Mouse (Mus musculus) hindbrain, embryonic 13.5 days (tissue): ENCODE data around the gene Tbata. TPM values are rescaled to one million over a fixed set of nuclear protein-coding genes. Genes with fewer than 3 reads are reported as not detected.

Experiments used
- ATAC-seq: fragments of 200-750 bp; cut with Nextera tagmentation; 2 replicates; pipeline ENCODE4 v1.8.0; 2017; ENCODE audit warnings: moderate TSS enrichment; ENCODE audit not compliant: low FRiP score
- H3K27ac ChIP-seq: fragments of 300-500 bp; sonication (generic); 2 replicates; pipeline ENCODE4 v1.5.1; 2015; ENCODE audit warnings: inconsistent platforms, mild to moderate bottlenecking, moderate library complexity
- H3K27me3 ChIP-seq: fragments of 300-500 bp; sonication (generic); 2 replicates; pipeline ENCODE4 v1.6.1; 2015; ENCODE audit warnings: mild to moderate bottlenecking, inconsistent platforms
- H3K36me3 ChIP-seq: fragments of 300-500 bp; sonication (generic); 2 replicates; pipeline ENCODE4 v1.6.1; 2015; ENCODE audit warnings: mild to moderate bottlenecking, inconsistent platforms
- H3K4me1 ChIP-seq: fragments of 300-500 bp; sonication (generic); replicated peaks from 2 replicates; pipeline ENCODE4 v1.6.1; 2015; ENCODE audit warnings: inconsistent platforms
- H3K4me2 ChIP-seq: fragments of 300-500 bp; sonication (generic); 2 replicates; pipeline ENCODE4 v1.6.1; 2015; ENCODE audit warnings: inconsistent platforms, mild to moderate bottlenecking, moderate library complexity
- H3K4me3 ChIP-seq: fragments of 300-500 bp; sonication (generic); 2 replicates; pipeline ENCODE4 v1.5.1; 2015; ENCODE audit warnings: mild to moderate bottlenecking, inconsistent platforms
- H3K9ac ChIP-seq: fragments of 300-500 bp; sonication (generic); 2 replicates; pipeline ENCODE4 v1.6.1; 2015; ENCODE audit warnings: mild to moderate bottlenecking, inconsistent platforms
- H3K9me3 ChIP-seq: fragments of 300-500 bp; sonication (generic); 2 replicates; pipeline ENCODE4 v1.6.1; 2016; ENCODE audit warnings: inconsistent platforms
- WGBS: fragments of 180-500 bp; shearing (Covaris S2); methylation state at CpG from one replicate; pipeline ENCODE4 v1.1.7; 2015; 5-methylcytosine and 5-hydroxymethylcytosine counted together
- polyA plus RNA-seq: library from polyadenylated mRNA; unstranded; fragments of >200 nt; fragmentation: Nextera tagmentation; extraction: Ambion mirVana; gene quantifications from 2 replicates; pipeline ENCODE4 v1.2.1, GENCODE M21; 2015

Gene Tbata
- polyA plus RNA-seq, 1 experiment from 2014 or later: not detected

- H3K4me3 ChIP-seq: no peak overlapping the region
- H3K4me2 ChIP-seq: no peak overlapping the region
- ATAC-seq: no peak
- H3K36me3 ChIP-seq: no peaks in the 10 kb centered on the region
- no peaks in the 10 kb centered on the region for H3K9me3 ChIP-seq
- H3K9ac ChIP-seq: no peak overlapping the region
- no peak overlapping the region for H3K27ac ChIP-seq
- 85% methylated on average over 4 of the region's 4 CpGs for WGBS
- no peaks in the 10 kb centered on the region; the same call in 1 of the 2 replicates for H3K4me1 ChIP-seq
- peaks cover 10% of the 10 kb centered on the region; the same call in 1 of the 2 replicates for H3K27me3 ChIP-seq
Observed at GRCm38 (mm10) chr10:61172496-61172895, 742 bp downstream of the Tbata start.

GRCm38 (mm10) chr10:61174711-61175441 is 3.1 kb downstream of the Tbata start:
- 54% methylated on average over 13 of the region's 13 CpGs for WGBS
- no peak for ATAC-seq

GRCm38 (mm10) chr10:61175442-61176204 is 3.9 kb downstream of the Tbata start:
- Histone ChIP-seq H3K27me3 (peaks cover 5% of the 10 kb centered on the region; the same call in 1 of the 2 replicates), H3K27ac (no peak overlapping the region), H3K4me2 (peak overlapping the region; percentile 26), H3K9me3 (no peaks in the 10 kb centered on the region), H3K9ac (no peak overlapping the region), H3K4me1 (no peaks in the 10 kb centered on the region; the same call in 1 of the 2 replicates), H3K4me3 (no peak overlapping the region), H3K36me3 (no peaks in the 10 kb centered on the region)
- 16% methylated on average over 24 of the region's 24 CpGs for WGBS
- ATAC-seq: no peak

More at GRCm38 (mm10) chr10:61174711-61175441, 3.1 kb downstream of the Tbata start:
- Histone ChIP-seq H3K4me2 (no peak overlapping the region), H3K9ac (no peak overlapping the region), H3K4me1 (no peaks in the 10 kb centered on the region; the same call in 1 of the 2 replicates), H3K27ac (no peak overlapping the region), H3K9me3 (no peaks in the 10 kb centered on the region), H3K36me3 (no peaks in the 10 kb centered on the region), H3K27me3 (peaks cover 5% of the 10 kb centered on the region; the same call in 1 of the 2 replicates), H3K4me3 (no peak overlapping the region)

GRCm38 (mm10) chr10:61176221-61176790 is 4.6 kb downstream of the Tbata start:
- Histone ChIP-seq H3K27ac (no peak overlapping the region), H3K9me3 (no peaks in the 10 kb centered on the region), H3K27me3 (peaks cover 5% of the 10 kb centered on the region; the same call in 1 of the 2 replicates), H3K4me2 (peak overlapping the region; percentile 26), H3K36me3 (no peaks in the 10 kb centered on the region), H3K9ac (no peak overlapping the region), H3K4me1 (no peaks in the 10 kb centered on the region; the same call in 1 of the 2 replicates), H3K4me3 (no peak overlapping the region)
- 39% methylated on average over 7 of the region's 7 CpGs for WGBS
- ATAC-seq: no peak

GRCm38 (mm10) chr10:61177751-61178150 is 6.0 kb downstream of the Tbata start:
- Histone ChIP-seq H3K27ac (no peak overlapping the region), H3K4me3 (no peak overlapping the region), H3K27me3 (peaks cover 5% of the 10 kb centered on the region; the same call in 1 of the 2 replicates), H3K4me2 (no peak overlapping the region), H3K4me1 (no peaks in the 10 kb centered on the region; the same call in 1 of the 2 replicates), H3K36me3 (no peaks in the 10 kb centered on the region), H3K9me3 (no peaks in the 10 kb centered on the region), H3K9ac (no peak overlapping the region)
- WGBS: 89% methylated on average over 4 of the region's 4 CpGs
- ATAC-seq: no peak

- Histone ChIP-seq H3K4me3 (no peak overlapping the region), H3K9ac (no peak overlapping the region), H3K27ac (no peak overlapping the region), H3K4me2 (no peak overlapping the region), H3K36me3 (no peaks in the 10 kb centered on the region), H3K27me3 (peaks cover 5% of the 10 kb centered on the region; the same call in 1 of the 2 replicates), H3K9me3 (no peaks in the 10 kb centered on the region), H3K4me1 (no peaks in the 10 kb centered on the region; the same call in 1 of the 2 replicates)
- 88% methylated on average over 8 of the region's 8 CpGs for WGBS
- ATAC-seq: no peak
Observed at GRCm38 (mm10) chr10:61178687-61179086, 6.9 kb downstream of the Tbata start.

GRCm38 (mm10) chr10:61179927-61180326 is 8.2 kb downstream of the Tbata start:
- ATAC-seq: no peak
- Histone ChIP-seq H3K27ac (no peak overlapping the region), H3K9ac (no peak overlapping the region), H3K4me3 (no peak overlapping the region), H3K27me3 (peaks cover 5% of the 10 kb centered on the region; the same call in 1 of the 2 replicates), H3K9me3 (no peaks in the 10 kb centered on the region), H3K4me1 (no peaks in the 10 kb centered on the region; the same call in 1 of the 2 replicates), H3K4me2 (no peak overlapping the region), H3K36me3 (no peaks in the 10 kb centered on the region)
- 80% methylated on average over 6 of the region's 6 CpGs for WGBS

GRCm38 (mm10) chr10:61187001-61187400 is 15.2 kb downstream of the Tbata start:
- no peak overlapping the region for H3K9ac ChIP-seq
- no peak for ATAC-seq
- no peak overlapping the region for H3K4me3 ChIP-seq
- 88% methylated on average over 3 of the region's 3 CpGs for WGBS
- H3K4me1 ChIP-seq: no peaks in the 10 kb centered on the region
- no peaks in the 10 kb centered on the region for H3K9me3 ChIP-seq
- H3K27me3 ChIP-seq: no peaks in the 10 kb centered on the region
- no peaks in the 10 kb centered on the region for H3K36me3 ChIP-seq
- H3K27ac ChIP-seq: no peak overlapping the region
- H3K4me2 ChIP-seq: no peak overlapping the region

GRCm38 (mm10) chr10:61188010-61188409 is 16.3 kb downstream of the Tbata start:
- WGBS: 66% methylated on average over 3 of the region's 3 CpGs

GRCm38 (mm10) chr10:61194611-61195010 is 22.9 kb downstream of the Tbata start:
- H3K9me3 ChIP-seq: no peaks in the 10 kb centered on the region
- no peaks in the 10 kb centered on the region for H3K27me3 ChIP-seq
- 84% methylated on average over 9 of the region's 9 CpGs for WGBS
- ATAC-seq: no peak
- H3K4me1 ChIP-seq: no peaks in the 10 kb centered on the region
- no peak overlapping the region for H3K27ac ChIP-seq
- H3K4me3 ChIP-seq: no peak overlapping the region
- no peaks in the 10 kb centered on the region for H3K36me3 ChIP-seq
- no peak overlapping the region for H3K4me2 ChIP-seq
- H3K9ac ChIP-seq: no peak overlapping the region

More at GRCm38 (mm10) chr10:61188010-61188409, 16.3 kb downstream of the Tbata start:
- H3K4me2 ChIP-seq: no peak overlapping the region
- H3K27ac ChIP-seq: no peak overlapping the region
- H3K4me3 ChIP-seq: no peak overlapping the region
- ATAC-seq: no peak
- no peak overlapping the region for H3K9ac ChIP-seq
- H3K9me3 ChIP-seq: no peaks in the 10 kb centered on the region
- no peaks in the 10 kb centered on the region for H3K27me3 ChIP-seq
- H3K36me3 ChIP-seq: no peaks in the 10 kb centered on the region
- H3K4me1 ChIP-seq: no peaks in the 10 kb centered on the region

- H3K27ac ChIP-seq: no peak overlapping the region
- no peaks in the 10 kb centered on the region for H3K9me3 ChIP-seq
- no peaks in the 10 kb centered on the region for H3K27me3 ChIP-seq
- ATAC-seq: no peak
- H3K9ac ChIP-seq: no peak overlapping the region
- no peaks in the 10 kb centered on the region for H3K4me1 ChIP-seq
- no peaks in the 10 kb centered on the region for H3K36me3 ChIP-seq
- WGBS: 86% methylated on average over 8 of the region's 8 CpGs
- no peak overlapping the region for H3K4me2 ChIP-seq
- H3K4me3 ChIP-seq: no peak overlapping the region
Observed at GRCm38 (mm10) chr10:61195216-61195615, 23.5 kb downstream of the Tbata start.

GRCm38 (mm10) chr10:61195718-61196291 is 24.1 kb downstream of the Tbata start:
- H3K4me1 ChIP-seq: no peaks in the 10 kb centered on the region
- no peak overlapping the region for H3K4me3 ChIP-seq
- WGBS: 93% methylated on average over 5 of the region's 5 CpGs
- no peaks in the 10 kb centered on the region for H3K27me3 ChIP-seq
- no peaks in the 10 kb centered on the region for H3K9me3 ChIP-seq
- H3K4me2 ChIP-seq: no peak overlapping the region
- H3K27ac ChIP-seq: no peak overlapping the region
- H3K9ac ChIP-seq: no peak overlapping the region
- ATAC-seq: no peak
- H3K36me3 ChIP-seq: no peaks in the 10 kb centered on the region
